Mouse (Mus musculus) small intestine, adult 2 months (tissue): Measurements from ENCODE around the gene Prr29. TPM values are rescaled to one million over a fixed set of nuclear protein-coding genes. Genes with fewer than 3 reads are reported as not detected.
A peak's percentile ranks its signal among the peaks of the same experiment; 100 is the strongest.

ENCODE experiments used
- H3K27ac ChIP-seq: fragments of 200-500 bp; 2 replicates; pipeline ENCODE4 v1.5.1; 2012; ENCODE audit warnings: low read depth, low read length, control low read depth, inconsistent platforms; ENCODE audit not compliant: insufficient read depth
- H3K27me3 ChIP-seq: fragments of 200-500 bp; 2 replicates; pipeline ENCODE4 v1.6.1; 2012; ENCODE audit warnings: mild to moderate bottlenecking, moderate library complexity, low read length, inconsistent platforms; ENCODE audit not compliant: control insufficient read depth, insufficient read depth
- H3K36me3 ChIP-seq: fragments of 200-500 bp; 2 replicates; pipeline ENCODE4 v1.6.1; 2012; ENCODE audit warnings: mild to moderate bottlenecking, low read length, control low read depth, inconsistent platforms; ENCODE audit not compliant: control insufficient read depth, insufficient read depth
- H3K4me1 ChIP-seq: fragments of 200-500 bp; 2 replicates; pipeline ENCODE4 v1.6.1; 2012; ENCODE audit warnings: low read length, inconsistent platforms, mixed read lengths; ENCODE audit not compliant: control insufficient read depth, insufficient read depth, insufficient read length
- H3K4me3 ChIP-seq: fragments of 200-500 bp; 2 replicates; pipeline ENCODE4 v1.5.1; 2012; ENCODE audit warnings: low read depth, mild to moderate bottlenecking, control low read depth, inconsistent platforms, low read length, moderate library complexity
- CTCF ChIP-seq: fragments of 200-500 bp; IDR thresholded peaks from 2 replicates; pipeline ENCODE4 v1.5.1; 2012; ENCODE audit warnings: low read depth, mild to moderate bottlenecking, control low read depth, inconsistent platforms, low read length, moderate library complexity, mixed read lengths; ENCODE audit not compliant: insufficient replicate concordance, insufficient read length; ENCODE audit errors: extremely low read depth
- POLR2A ChIP-seq: fragments of 200-500 bp; IDR thresholded peaks from 2 replicates; pipeline ENCODE4 v1.6.1; 2012; ENCODE audit warnings: low read depth, mild to moderate bottlenecking, control low read depth, inconsistent platforms, low read length, moderate library complexity
- WGBS: fragments of 180-500 bp; shearing (Covaris S2); methylation state at CpG from one replicate; pipeline ENCODE4 v1.1.7; 2018; 5-methylcytosine and 5-hydroxymethylcytosine counted together
- polyA plus RNA-seq: library from polyadenylated mRNA; depleted of rRNA; stranded (reverse); fragments of >200 nt; gene quantifications from 2 replicates; pipeline ENCODE4 v1.2.3, GENCODE M21; 2012

The Prr29 gene
- polyA plus RNA-seq, 1 experiment: 1.0 TPM

DNA sequence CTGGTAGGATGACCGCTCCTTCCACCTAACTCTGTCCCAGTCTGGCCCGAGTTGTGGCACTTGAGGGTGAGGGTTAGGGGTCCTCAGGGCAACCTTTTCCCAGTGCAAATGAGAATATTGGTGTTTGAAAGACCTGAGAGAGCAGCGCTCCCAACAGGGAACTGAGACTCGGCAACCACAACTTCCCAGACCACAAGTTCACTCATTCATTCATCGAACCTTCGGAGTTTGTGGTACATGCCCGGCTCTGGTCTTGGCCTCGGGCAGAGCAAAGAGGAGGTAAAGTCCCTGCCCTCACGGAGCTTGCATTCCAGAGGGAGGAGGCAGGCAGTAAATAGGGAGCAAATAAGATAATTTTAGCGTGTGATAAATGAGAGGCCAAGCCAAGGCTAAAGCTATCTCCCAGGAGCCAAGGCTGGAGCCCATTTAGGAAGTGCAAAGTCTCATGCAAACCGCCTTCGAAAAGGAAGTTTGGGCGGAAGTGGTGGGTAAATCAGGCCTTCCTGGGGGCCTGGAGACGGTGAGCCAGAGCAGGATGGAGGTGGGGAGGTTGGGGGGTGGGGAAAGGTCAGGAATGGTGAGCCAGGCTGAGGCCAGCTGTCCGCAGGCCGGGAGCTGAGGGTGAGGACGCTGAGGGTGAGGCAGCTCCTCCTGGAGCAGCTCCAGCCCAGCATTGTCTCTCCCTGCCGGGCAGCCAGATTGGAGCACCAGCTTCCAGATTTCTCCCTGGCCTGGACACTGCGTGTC lies 9.7 kb upstream of the Prr29 start:
- H3K4me1 ChIP-seq: no peaks in the 10 kb centered on the region
- no peak overlapping the region for H3K4me3 ChIP-seq
- 47% methylated on average over 19 of the region's 19 CpGs for WGBS
- H3K27ac ChIP-seq: no peak overlapping the region
- no peaks in the 10 kb centered on the region for H3K27me3 ChIP-seq
- TF ChIP-seq CTCF (no peak), POLR2A (no peak)
- H3K36me3 ChIP-seq: no peaks in the 10 kb centered on the region

DNA sequence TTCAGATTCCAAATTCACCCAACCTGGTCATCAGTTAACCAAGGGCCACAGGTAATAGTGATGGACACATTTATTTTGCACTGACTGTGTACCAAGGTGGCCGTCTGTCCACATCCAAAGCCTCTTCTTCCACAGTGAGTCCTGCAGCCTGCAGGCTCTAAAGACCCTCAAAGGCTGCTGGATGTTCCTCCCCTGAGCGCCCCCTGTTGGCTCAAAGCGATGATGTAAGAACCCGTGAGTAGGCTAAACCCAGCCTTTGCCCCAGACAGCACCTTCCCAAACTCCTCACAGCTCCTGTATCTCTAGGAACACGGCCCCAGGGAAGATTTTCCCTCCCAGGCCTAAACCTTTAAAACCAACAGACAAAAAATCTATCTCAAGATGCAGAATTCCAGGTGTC lies 5.9 kb upstream of the Prr29 start:
- Histone ChIP-seq H3K27ac (no peak overlapping the region), H3K27me3 (no peaks in the 10 kb centered on the region), H3K4me3 (no peak overlapping the region), H3K36me3 (no peaks in the 10 kb centered on the region), H3K4me1 (no peaks in the 10 kb centered on the region)
- 44% methylated on average over 5 of the region's 5 CpGs for WGBS
- TF ChIP-seq CTCF: peak; percentile 18; the same call in 1 of the 2 replicates
- TF ChIP-seq POLR2A: no peak

DNA sequence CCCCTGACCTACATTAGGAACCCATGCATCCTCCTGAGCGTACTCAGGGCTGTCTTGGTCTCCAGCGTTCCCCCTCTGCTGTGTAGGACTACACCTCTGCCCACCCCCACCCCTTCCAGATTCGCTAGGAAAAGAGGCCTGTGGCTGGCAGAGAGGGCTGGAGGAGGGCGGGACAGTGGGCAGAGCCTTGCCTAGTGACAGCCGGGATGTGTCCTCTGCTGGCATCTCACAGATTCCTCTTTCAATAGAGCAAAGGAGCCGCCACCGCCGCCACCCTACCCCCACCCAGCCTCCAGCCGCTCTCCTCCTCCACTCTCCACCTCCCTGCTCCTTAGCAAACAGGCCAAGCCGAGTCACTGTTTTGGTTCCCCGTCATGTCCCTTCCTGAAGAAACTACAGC lies 560 bp upstream of the Prr29 start:
- no peak overlapping the region for H3K27ac ChIP-seq
- no peak overlapping the region for H3K4me3 ChIP-seq
- 26% methylated on average over 11 of the region's 11 CpGs for WGBS
- H3K4me1 ChIP-seq: no peaks in the 10 kb centered on the region; the same call in 1 of the 2 replicates
- H3K27me3 ChIP-seq: no peaks in the 10 kb centered on the region
- TF ChIP-seq CTCF (no peak), POLR2A (no peak)
- no peaks in the 10 kb centered on the region for H3K36me3 ChIP-seq

DNA sequence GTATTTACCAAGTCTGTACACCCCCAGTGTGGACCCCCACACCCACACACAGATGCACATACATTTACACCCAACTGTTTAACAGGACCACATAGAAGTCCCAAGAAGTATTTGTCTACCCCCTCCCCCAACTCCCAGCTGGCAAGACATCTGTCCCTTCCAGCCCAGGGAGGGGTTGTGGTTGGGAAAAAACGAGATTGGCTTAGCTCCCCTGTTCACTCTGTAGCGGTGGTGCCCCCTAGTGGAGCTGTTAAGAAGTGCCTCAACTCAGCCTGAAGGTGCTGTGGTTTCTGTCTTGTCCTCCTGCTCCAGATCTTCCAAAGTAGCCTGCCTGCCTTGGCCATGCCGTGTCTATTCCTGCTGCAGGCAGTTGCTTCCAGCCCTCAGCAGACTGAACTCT lies 1.0 kb downstream of the Prr29 start:
- peak; percentile 83; the same call in 1 of the 2 replicates for TF ChIP-seq CTCF
- TF ChIP-seq POLR2A: no peak
- Histone ChIP-seq H3K4me3 (no peak overlapping the region), H3K27ac (no peak overlapping the region), H3K36me3 (no peaks in the 10 kb centered on the region), H3K4me1 (no peaks in the 10 kb centered on the region; the same call in 1 of the 2 replicates), H3K27me3 (no peaks in the 10 kb centered on the region)
- WGBS: 10% methylated on average over 3 of the region's 3 CpGs

DNA sequence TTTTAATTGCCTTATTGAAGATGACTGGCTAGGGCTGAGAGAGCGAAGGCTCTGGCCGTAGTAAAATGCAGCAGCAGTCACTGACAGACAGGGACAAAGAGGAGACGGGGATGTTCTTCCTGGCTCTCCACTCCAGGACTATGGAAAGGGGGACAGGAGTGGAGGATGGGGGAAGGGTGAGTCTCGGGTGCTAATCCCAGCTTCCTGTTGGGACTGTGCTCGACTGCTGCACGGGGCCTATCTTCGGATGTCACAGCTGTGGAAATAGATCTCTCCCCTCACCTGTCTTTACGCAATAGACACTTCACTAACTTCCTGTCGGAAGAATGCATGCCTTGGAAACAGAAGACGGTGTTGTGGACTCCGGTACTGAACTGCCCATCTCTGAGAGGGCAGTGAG lies 8.7 kb downstream of the Prr29 start:
- no peak for TF ChIP-seq POLR2A
- no peak for TF ChIP-seq CTCF
- Histone ChIP-seq H3K36me3 (no peaks in the 10 kb centered on the region), H3K4me1 (peaks cover 2% of the 10 kb centered on the region; the same call in 1 of the 2 replicates), H3K4me3 (no peak overlapping the region), H3K27ac (no peak overlapping the region), H3K27me3 (no peaks in the 10 kb centered on the region)
- 62% methylated on average over 11 of the region's 11 CpGs for WGBS

DNA sequence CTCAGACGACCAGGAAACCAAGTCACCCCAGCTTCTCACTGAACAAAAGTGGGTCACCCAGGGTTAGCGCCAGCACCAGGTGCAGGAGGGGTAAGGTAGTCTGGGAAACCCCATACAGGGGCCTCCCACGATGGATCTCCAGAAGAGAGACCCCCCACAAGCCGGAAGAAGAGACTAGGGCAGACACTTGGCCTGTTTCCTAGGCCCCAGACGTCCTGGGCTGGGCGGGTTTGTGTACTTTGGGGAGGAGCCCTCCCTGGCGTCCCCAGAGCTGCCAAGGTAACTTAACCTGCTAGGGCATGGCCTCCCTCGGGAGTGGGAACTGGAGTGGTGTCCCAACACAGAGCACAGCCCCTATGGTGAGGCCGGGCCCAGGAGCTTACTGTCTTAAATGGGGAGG lies 9.3 kb downstream of the Prr29 start:
- Histone ChIP-seq H3K36me3 (no peaks in the 10 kb centered on the region), H3K27me3 (no peaks in the 10 kb centered on the region), H3K4me3 (no peak overlapping the region), H3K4me1 (peaks cover 2% of the 10 kb centered on the region; the same call in 1 of the 2 replicates), H3K27ac (no peak overlapping the region)
- 22% methylated on average over 9 of the region's 9 CpGs for WGBS
- no peak for TF ChIP-seq POLR2A
- no peak for TF ChIP-seq CTCF

DNA sequence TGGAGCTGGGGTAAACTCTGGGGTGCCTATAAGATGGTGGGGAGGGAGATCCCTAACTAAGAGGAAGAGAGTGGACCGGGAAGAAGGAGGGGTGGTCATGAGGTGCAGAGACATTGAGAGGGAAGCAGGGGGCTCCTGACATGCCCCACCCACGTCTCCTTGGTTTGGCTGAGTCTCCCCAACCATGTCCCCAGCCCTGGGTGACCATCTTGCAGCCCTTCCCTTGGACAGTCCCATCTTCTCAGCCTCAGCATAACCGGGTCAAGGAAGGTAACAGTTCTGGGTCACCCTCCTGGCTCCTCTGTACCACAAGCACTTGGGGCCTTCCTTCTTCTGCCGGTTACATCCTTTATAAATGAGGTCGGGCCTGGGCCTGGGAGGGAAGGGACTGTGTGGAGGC lies 9.7 kb downstream of the Prr29 start:
- TF ChIP-seq POLR2A (no peak), CTCF (no peak)
- Histone ChIP-seq H3K4me3 (no peak overlapping the region), H3K27me3 (no peaks in the 10 kb centered on the region), H3K4me1 (peaks cover 2% of the 10 kb centered on the region; the same call in 1 of the 2 replicates), H3K27ac (no peak overlapping the region), H3K36me3 (no peaks in the 10 kb centered on the region)
- WGBS: 70% methylated on average over 5 of the region's 5 CpGs
